Mouse (Mus musculus) thymus, postnatal 36 days (tissue): Measurements from ENCODE around the gene Slc6a13.

Experiments used
- DNase-seq, 2 experiments: peaks; one replicate each; pipeline ENCODE4 v3.0.0; 2022; ENCODE audit warnings: mixed read lengths in 2 of 2

Slc6a13 gene

GRCm38 (mm10) chr6:121329848-121330508, 30.0 kb downstream of the Slc6a13 start:
- no peak for DNase-seq

- no peak for DNase-seq
Measured at GRCm38 (mm10) chr6:121335841-121336240, 35.8 kb downstream of the Slc6a13 start.

GRCm38 (mm10) chr6:121336558-121336957, 36.5 kb downstream of the Slc6a13 start:
- peak; percentile 75 to 86 for DNase-seq

GRCm38 (mm10) chr6:121337229-121337628, 37.2 kb downstream of the Slc6a13 start:
- peak; percentile 24 to 49 for DNase-seq

- DNase-seq = peak; percentile 76 to 79
Measured at GRCm38 (mm10) chr6:121337770-121338518, 37.9 kb downstream of the Slc6a13 start.

GRCm38 (mm10) chr6:121338519-121338896, 38.5 kb downstream of the Slc6a13 start:
- no peak for DNase-seq

- no peak for DNase-seq
Measured at GRCm38 (mm10) chr6:121341650-121342049, 41.6 kb downstream of the Slc6a13 start.

GRCm38 (mm10) chr6:121343026-121343770, 43.2 kb downstream of the Slc6a13 start, which contains the start of gene Slc6a12:
Gene Slc6a12 (plus strand): TSS chr6:121343076.
- DNase-seq = no peak

- DNase-seq = no peak
Measured at GRCm38 (mm10) chr6:121343771-121344123, 43.7 kb downstream of the Slc6a13 start.

GRCm38 (mm10) chr6:121344329-121344728, 44.3 kb downstream of the Slc6a13 start:
- no peak for DNase-seq

- DNase-seq = no peak
Measured at GRCm38 (mm10) chr6:121346428-121346827, 46.4 kb downstream of the Slc6a13 start.

- no peak for DNase-seq
Measured at GRCm38 (mm10) chr6:121352276-121352675, 52.2 kb downstream of the Slc6a13 start.

- no peak for DNase-seq
Measured at GRCm38 (mm10) chr6:121356041-121356440, 56.0 kb downstream of the Slc6a13 start.

- DNase-seq = no peak
Measured at GRCm38 (mm10) chr6:121357232-121357631, 57.2 kb downstream of the Slc6a13 start.

- no peak for DNase-seq
Measured at GRCm38 (mm10) chr6:121363061-121363460, 63.0 kb downstream of the Slc6a13 start.

GRCm38 (mm10) chr6:121363956-121364355, 63.9 kb downstream of the Slc6a13 start:
- DNase-seq = no peak

- DNase-seq = peak in 1 of 2 experiments; percentile 9
Measured at GRCm38 (mm10) chr6:121366537-121366936, 66.5 kb downstream of the Slc6a13 start.

GRCm38 (mm10) chr6:121367099-121367498, 67.1 kb downstream of the Slc6a13 start:
- no peak for DNase-seq

- no peak for DNase-seq
Measured at GRCm38 (mm10) chr6:121371197-121371980, 71.4 kb downstream of the Slc6a13 start.

GRCm38 (mm10) chr6:121376159-121376558, 76.1 kb downstream of the Slc6a13 start:
- no peak for DNase-seq

- DNase-seq = no peak
Measured at GRCm38 (mm10) chr6:121378256-121378655, 78.2 kb downstream of the Slc6a13 start.

- no peak for DNase-seq
Measured at GRCm38 (mm10) chr6:121380576-121380975, 80.5 kb downstream of the Slc6a13 start.

- no peak for DNase-seq
Measured at GRCm38 (mm10) chr6:121382071-121382470, 82.0 kb downstream of the Slc6a13 start.
